Mouse (Mus musculus): ENCODE results near the gene Gcdh.
A peak's percentile ranks its signal among the peaks of the same experiment; 100 is the strongest.
"Not testable (repeated sequence)": the region's sequence is repeated elsewhere in the genome, so short reads cannot be mapped to it uniquely, and the experiment has no call there.

Gene Gcdh

GRCm38 (mm10) chr8:84910551-84910950 lies 16.8 kb upstream of the Gcdh start:
- DNase-seq (ENCODE audit: low read depth), result no peak

GRCm38 (mm10) chr8:84909949-84910348 lies 16.2 kb upstream of the Gcdh start:
- DNase-seq (ENCODE audit: low read depth), result no peak

- DNase-seq (ENCODE audit: low read depth), result no peak
These were observed 15.5 kb upstream of the Gcdh start for GRCm38 (mm10) chr8:84909162-84909767.

DNA sequence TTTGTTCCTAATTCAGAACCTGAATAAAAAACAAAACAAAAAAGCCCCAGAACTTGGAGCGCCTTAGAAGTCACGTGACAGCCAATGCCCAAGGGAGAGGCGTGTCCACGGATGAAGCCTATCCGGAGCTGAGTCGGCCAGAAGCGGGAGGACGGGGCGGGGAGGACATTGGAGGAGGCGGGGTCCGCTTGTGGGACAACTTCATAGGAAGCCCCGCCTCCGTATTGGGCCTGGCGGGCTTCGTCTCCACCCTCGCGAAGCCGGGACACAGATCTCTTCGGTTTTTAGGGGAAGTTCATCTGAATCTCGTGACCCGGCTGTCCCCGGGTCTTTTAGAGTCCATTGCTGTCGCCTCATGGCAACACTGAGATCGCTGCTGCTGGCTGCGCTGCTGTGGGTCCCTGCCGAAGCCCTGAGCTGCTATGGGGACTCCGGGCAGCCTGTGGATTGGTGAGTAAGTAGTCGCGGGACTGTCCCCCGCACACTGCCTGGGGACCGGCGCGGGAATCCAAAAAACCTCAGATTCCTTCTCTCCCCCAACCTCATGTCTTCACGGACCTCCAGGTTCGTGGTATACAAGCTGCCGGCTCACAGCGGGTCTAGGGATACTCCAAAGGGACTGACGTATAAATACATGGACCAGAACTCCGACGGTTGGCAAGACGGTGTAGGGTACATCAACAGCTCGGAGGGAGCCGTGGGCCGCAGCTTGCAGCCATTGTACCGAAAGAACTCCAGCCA lies 14.9 kb upstream of the Gcdh start, which contains the start of gene Dnase2a:
TSS of gene Dnase2a (plus strand) at position 140 of the 741 bp plus-strand sequence.
- peak; percentile 95 for DNase-seq (ENCODE audit: low read depth)

DNA sequence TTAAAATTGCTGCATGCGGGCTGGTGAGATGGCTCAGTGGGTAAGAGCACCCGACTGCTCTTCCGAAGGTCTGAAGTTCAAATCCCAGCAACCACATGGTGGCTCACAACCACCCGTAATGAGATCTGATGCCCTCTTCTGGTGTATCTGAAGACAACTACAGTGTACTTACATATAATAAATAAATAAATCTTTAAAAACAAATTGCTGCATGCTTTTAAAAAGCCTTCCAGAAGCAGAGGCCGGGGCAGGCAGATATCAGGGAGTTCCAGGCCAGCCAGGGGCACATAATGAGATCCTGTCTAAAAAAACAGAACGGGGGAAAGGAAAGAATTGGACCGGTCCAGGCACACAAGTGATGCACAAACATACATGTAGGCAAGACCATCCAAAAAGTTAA lies 14.3 kb upstream of the Gcdh start:
- DNase-seq (ENCODE audit: low read depth), result not testable (repeated sequence)

GRCm38 (mm10) chr8:84907493-84907892 lies 13.8 kb upstream of the Gcdh start:
- DNase-seq (ENCODE audit: low read depth), result no peak

- DNase-seq (ENCODE audit: low read depth), result no peak
These were observed 13.3 kb upstream of the Gcdh start for GRCm38 (mm10) chr8:84907037-84907436.

- no peak for DNase-seq (ENCODE audit: low read depth)
These were observed 10.6 kb upstream of the Gcdh start for GRCm38 (mm10) chr8:84904351-84904750.

- DNase-seq (ENCODE audit: low read depth), result peak; percentile 78
These were observed 9.4 kb upstream of the Gcdh start for GRCm38 (mm10) chr8:84902920-84903661.

GRCm38 (mm10) chr8:84902367-84902919 lies 8.7 kb upstream of the Gcdh start:
- DNase-seq (ENCODE audit: low read depth), result no peak

GRCm38 (mm10) chr8:84901752-84902151 lies 8.0 kb upstream of the Gcdh start, which contains the start of gene Klf1:
Gene Klf1 (plus strand): TSS chr8:84901928.
- no peak for DNase-seq (ENCODE audit: low read depth)

- peak; percentile 33 for DNase-seq (ENCODE audit: low read depth)
These were observed 7.3 kb upstream of the Gcdh start for GRCm38 (mm10) chr8:84901071-84901470.

DNA sequence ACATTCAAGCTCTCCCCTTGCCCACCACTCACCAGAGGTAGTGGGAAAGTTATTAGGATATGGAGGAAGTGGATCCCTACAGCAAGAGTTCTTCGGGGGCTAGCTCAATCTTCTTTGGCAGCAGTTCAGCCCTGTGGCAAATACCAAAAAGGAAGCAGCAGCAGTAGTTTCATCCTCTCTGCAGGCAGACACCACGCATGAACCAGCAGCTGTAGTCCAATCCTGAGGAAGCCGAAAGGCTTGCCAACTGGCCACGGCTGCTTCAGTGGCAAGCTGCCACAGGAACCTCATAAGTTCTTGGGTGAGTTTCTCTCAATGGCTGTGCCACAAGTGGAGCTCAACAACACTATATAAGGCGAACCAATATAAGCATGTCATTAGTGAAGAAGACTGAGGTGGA lies 2.2 kb upstream of the Gcdh start:
- no peak for DNase-seq (ENCODE audit: low read depth)

GRCm38 (mm10) chr8:84892993-84893708 lies 570 bp downstream of the Gcdh start:
- DNase-seq (ENCODE audit: low read depth), result no peak

GRCm38 (mm10) chr8:84889141-84889540 lies 4.6 kb downstream of the Gcdh start:
- no peak for DNase-seq (ENCODE audit: low read depth)

DNA sequence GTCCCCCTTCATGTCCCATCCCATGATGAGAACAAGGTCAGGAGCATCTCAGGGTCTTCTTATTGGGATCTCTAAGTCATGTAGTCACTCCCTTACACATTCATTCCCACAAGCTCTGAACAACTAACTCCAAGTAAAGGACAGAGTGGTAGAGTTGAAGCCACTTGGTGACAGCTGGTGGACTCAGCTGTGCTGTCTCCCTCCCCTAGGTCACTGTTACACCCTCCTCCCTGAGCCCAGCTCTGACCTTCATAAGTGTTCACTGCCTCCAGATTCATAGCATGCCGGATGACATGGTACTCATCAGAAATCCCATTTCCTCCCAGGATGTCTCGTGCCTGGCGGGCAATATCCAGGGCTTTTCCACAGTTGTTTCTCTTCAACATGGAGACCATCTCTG lies 5.4 kb downstream of the Gcdh start:
- DNase-seq (ENCODE audit: low read depth), result no peak

DNA sequence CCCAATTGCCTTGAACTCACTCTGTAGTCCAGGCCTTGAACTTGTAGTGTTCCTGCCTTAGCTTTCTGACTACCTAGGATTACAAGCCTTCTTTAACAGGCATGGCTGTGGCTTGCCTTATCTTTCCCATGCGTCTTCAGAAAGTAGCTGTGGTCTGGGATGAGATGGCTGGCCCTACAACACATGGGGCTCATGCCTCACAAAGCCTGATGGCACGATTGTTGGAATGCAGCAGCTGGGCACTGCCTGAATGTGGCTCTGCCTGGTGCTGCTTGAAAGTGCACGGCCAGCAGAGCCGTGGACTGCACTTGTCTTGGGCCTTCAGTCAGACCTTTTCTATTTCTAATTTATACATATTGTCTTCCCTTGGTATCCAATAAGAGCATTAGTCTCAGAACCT lies 9.0 kb downstream of the Gcdh start:
- no peak for DNase-seq (ENCODE audit: low read depth)

DNA sequence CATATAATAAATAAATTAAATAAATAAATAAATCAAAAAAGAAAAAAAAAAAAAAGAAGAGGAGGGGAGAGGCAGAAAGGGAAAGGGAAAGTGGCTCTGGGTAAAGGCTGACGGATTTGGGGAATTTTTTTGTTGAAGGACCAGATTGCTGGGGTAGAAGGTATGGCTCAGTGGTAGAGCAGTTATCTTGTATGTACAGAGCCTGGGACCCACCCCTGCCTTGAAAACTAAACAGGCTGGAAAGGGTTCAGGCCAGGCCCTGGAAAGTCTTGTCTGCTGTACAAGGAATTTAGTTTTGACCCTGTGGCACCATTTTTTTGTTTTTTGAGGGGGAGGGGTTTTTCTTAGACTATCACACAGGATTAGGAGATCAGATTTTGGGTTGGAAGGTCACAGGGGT lies 14.8 kb downstream of the Gcdh start:
- no peak for DNase-seq (ENCODE audit: low read depth)

DNA sequence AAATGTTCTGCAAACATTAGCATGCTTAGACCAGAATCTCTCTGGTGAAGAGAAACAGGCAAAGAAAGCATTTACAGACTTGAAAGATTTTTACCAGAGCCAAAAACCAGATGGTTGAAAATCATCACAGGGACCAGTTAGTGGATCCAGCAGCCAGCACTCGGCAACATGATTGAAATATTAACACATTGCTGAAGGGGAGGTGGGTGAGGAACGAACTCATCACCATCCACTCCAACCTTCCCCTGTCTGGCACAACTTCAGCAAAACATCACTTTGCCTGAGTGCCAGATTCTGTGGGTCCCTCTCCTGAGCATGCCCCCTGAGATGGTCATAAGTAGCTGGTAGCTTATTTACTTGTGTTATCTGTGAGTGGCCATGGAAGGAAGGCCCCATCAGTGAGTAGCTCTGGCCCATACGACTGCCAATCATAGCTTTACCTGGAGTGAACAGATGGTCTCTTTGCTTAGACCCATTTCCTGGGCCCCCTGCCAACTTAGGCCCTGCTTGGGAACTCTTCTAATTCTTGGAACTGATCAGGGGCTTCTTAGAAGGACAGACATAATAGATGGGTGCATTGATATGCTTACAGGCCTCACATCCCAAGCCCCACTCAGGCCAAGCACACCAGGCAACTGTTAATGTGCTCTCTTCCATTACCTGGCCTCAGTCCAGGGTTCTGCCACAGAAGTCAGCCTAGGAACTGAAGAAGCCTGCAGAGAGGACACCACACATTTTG lies 16.3 kb downstream of the Gcdh start:
- DNase-seq (ENCODE audit: low read depth), result no peak

- no peak for DNase-seq (ENCODE audit: low read depth)
These were observed 19.4 kb downstream of the Gcdh start for GRCm38 (mm10) chr8:84874339-84874738.

DNA sequence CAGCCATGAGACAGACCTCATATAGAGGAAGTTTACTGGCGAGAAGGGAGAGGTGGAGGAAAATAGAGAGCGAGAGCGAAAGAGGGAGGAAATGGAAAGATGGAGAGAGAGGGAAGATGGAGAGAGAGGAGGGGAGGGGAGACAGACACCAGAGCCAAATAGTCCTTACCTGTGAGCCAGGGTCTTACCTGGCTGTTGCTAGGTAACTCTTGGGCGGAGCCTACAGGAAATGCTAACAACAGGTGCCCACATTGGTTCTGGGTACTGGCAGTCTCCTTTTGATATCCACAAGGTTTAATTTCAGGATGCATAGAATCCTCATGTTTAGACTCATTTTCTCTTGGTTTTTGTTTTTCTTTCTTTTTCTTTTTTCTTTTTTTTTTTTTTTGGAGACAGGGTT lies 20.7 kb downstream of the Gcdh start:
- no peak for DNase-seq (ENCODE audit: low read depth)
